Mouse (Mus musculus) kidney, adult 2 months (tissue): ENCODE results near the gene Cacnb2. TPM values are rescaled to one million over a fixed set of nuclear protein-coding genes. Genes with fewer than 3 reads are reported as not detected.

Source experiments
- DNase-seq: peaks from one replicate; pipeline ENCODE4 v3.0.0; 2021
- H3K27ac ChIP-seq: fragments of 200-500 bp; 2 replicates; pipeline ENCODE4 v1.5.1; 2012; ENCODE audit warnings: low read depth, low read length, control low read depth, inconsistent platforms; ENCODE audit not compliant: insufficient read depth
- H3K27me3 ChIP-seq: fragments of 200-500 bp; replicated peaks from 2 replicates; pipeline ENCODE4 v1.6.1; 2012; ENCODE audit warnings: mild to moderate bottlenecking, moderate library complexity, low read length, inconsistent platforms; ENCODE audit not compliant: control insufficient read depth, insufficient read depth
- H3K36me3 ChIP-seq: fragments of 200-500 bp; 2 replicates; pipeline ENCODE4 v1.6.1; 2012; ENCODE audit warnings: mild to moderate bottlenecking, moderate library complexity, low read length, inconsistent platforms; ENCODE audit not compliant: control insufficient read depth, insufficient read depth
- H3K4me1 ChIP-seq: fragments of 200-500 bp; 2 replicates; pipeline ENCODE4 v1.6.1; 2011; ENCODE audit warnings: low read length; ENCODE audit not compliant: control insufficient read depth, insufficient read depth
- H3K4me3 ChIP-seq: fragments of 200-500 bp; 2 replicates; pipeline ENCODE4 v1.5.1; 2011; ENCODE audit warnings: mild to moderate bottlenecking, low read depth, low read length, control low read depth; ENCODE audit not compliant: insufficient read depth
- CTCF ChIP-seq: fragments of 200-500 bp; conservative IDR thresholded peaks from 2 replicates; pipeline ENCODE4 v1.5.1; 2011; ENCODE audit warnings: low read depth, mild to moderate bottlenecking, control low read depth, low read length, moderate library complexity, mixed read lengths; ENCODE audit not compliant: insufficient read depth, insufficient read length
- POLR2A ChIP-seq: fragments of 200-500 bp; IDR thresholded peaks from one replicate; pipeline ENCODE4 v1.6.1; 2011; ENCODE audit warnings: low read depth, low read length, control low read depth
- WGBS: fragments of 180-500 bp; shearing (Covaris S2); methylation state at CpG from one replicate; pipeline ENCODE4 v1.1.7; 2018; 5-methylcytosine and 5-hydroxymethylcytosine counted together
- polyA plus RNA-seq: library from polyadenylated mRNA; depleted of rRNA; stranded (reverse); fragments of >200 nt; gene quantifications from 2 replicates; pipeline ENCODE4 v1.2.3, GENCODE M21; 2012; rRNA removed

The Cacnb2 gene
- polyA plus RNA-seq: 1.4 and 1.6 TPM in 2 replicates

- H3K27me3 ChIP-seq: no peaks in the 10 kb centered on the region
Measured at GRCm38 (mm10) chr2:14602788-14603187, at the start of gene Cacnb2. Gene Cacnb2 (plus strand): TSS chr2:14603088.

GRCm38 (mm10) chr2:14568020-14568419 is 34.9 kb upstream of the Cacnb2 start:
- WGBS: 28% methylated on average over 2 of the region's 2 CpGs
- Histone ChIP-seq H3K27ac (no peak overlapping the region), H3K27me3 (no peaks in the 10 kb centered on the region), H3K36me3 (no peaks in the 10 kb centered on the region), H3K4me1 (no peaks in the 10 kb centered on the region), H3K4me3 (no peak overlapping the region)
- TF ChIP-seq CTCF (no peak), POLR2A (no peak)
- DNase-seq: no peak

More at GRCm38 (mm10) chr2:14602788-14603187, at the start of gene Cacnb2:
- TF ChIP-seq CTCF (no peak), POLR2A (no peak)
- Histone ChIP-seq H3K36me3 (no peaks in the 10 kb centered on the region), H3K4me1 (no peaks in the 10 kb centered on the region), H3K27ac (peak within 1 kb of the TSS; percentile 13), H3K4me3 (peak within 1 kb of the TSS; percentile 62)
- no peak for DNase-seq
- WGBS: 68% methylated on average over 3 of the region's 3 CpGs

GRCm38 (mm10) chr2:14571300-14571699 is 31.6 kb upstream of the Cacnb2 start:
- no peak overlapping the region for H3K4me3 ChIP-seq
- no peaks in the 10 kb centered on the region for H3K4me1 ChIP-seq
- DNase-seq: no peak
- H3K36me3 ChIP-seq: no peaks in the 10 kb centered on the region
- no peak for TF ChIP-seq CTCF
- no peak for TF ChIP-seq POLR2A
- no peaks in the 10 kb centered on the region for H3K27me3 ChIP-seq
- H3K27ac ChIP-seq: no peak overlapping the region

GRCm38 (mm10) chr2:14589541-14589940 is 13.3 kb upstream of the Cacnb2 start:
- Histone ChIP-seq H3K4me3 (no peak overlapping the region), H3K27ac (no peak overlapping the region), H3K4me1 (no peaks in the 10 kb centered on the region), H3K27me3 (no peaks in the 10 kb centered on the region), H3K36me3 (no peaks in the 10 kb centered on the region)
- no peak for DNase-seq
- TF ChIP-seq POLR2A (no peak), CTCF (no peak)
- WGBS: 90% methylated on average over 4 of the region's 4 CpGs

GRCm38 (mm10) chr2:14597909-14598563 is 4.9 kb upstream of the Cacnb2 start:
- no peak overlapping the region for H3K4me3 ChIP-seq
- no peak overlapping the region for H3K27ac ChIP-seq
- H3K27me3 ChIP-seq: no peaks in the 10 kb centered on the region
- no peak for TF ChIP-seq CTCF
- TF ChIP-seq POLR2A: no peak
- H3K4me1 ChIP-seq: no peaks in the 10 kb centered on the region
- no peak for DNase-seq
- H3K36me3 ChIP-seq: no peaks in the 10 kb centered on the region

GRCm38 (mm10) chr2:14603784-14604781 is 1.2 kb downstream of the Cacnb2 start:
- no peak for TF ChIP-seq CTCF
- no peak for TF ChIP-seq POLR2A
- under 1% methylated on average over 83 of the region's 83 CpGs for WGBS
- H3K4me3 ChIP-seq: peak overlapping the region; percentile 62
- H3K27ac ChIP-seq: peak overlapping the region; percentile 13
- H3K27me3 ChIP-seq: no peaks in the 10 kb centered on the region
- peak; percentile 49 for DNase-seq
- H3K4me1 ChIP-seq: no peaks in the 10 kb centered on the region
- no peaks in the 10 kb centered on the region for H3K36me3 ChIP-seq

- under 1% methylated on average over 22 of the region's 22 CpGs for WGBS
- no peaks in the 10 kb centered on the region for H3K4me1 ChIP-seq
- peak overlapping the region; percentile 62 for H3K4me3 ChIP-seq
- TF ChIP-seq CTCF (no peak), POLR2A (no peak)
- H3K27ac ChIP-seq: no peak overlapping the region
- no peaks in the 10 kb centered on the region for H3K27me3 ChIP-seq
- H3K36me3 ChIP-seq: no peaks in the 10 kb centered on the region
- peak; percentile 7 for DNase-seq
Measured at GRCm38 (mm10) chr2:14604791-14605190, 1.9 kb downstream of the Cacnb2 start.
